Mouse (Mus musculus) brain, adult 2 months (tissue): ENCODE results near the gene Reg1.
"Not testable (repeated sequence)": the region's sequence is repeated elsewhere in the genome, so short reads cannot be mapped to it uniquely, and the experiment has no call there.

ENCODE experiments used
- DNase-seq: peaks from one replicate; pipeline ENCODE4 v3.0.0; 2011; ENCODE audit warnings: low read depth, low spot score

Gene Reg1

GRCm38 (mm10) chr6:78422411-78422810 is at the start of gene Reg1:
TSS of gene Reg1 (plus strand) at chr6:78422711.
- DNase-seq = not testable (repeated sequence)

- DNase-seq = no peak
Observed at GRCm38 (mm10) chr6:78378765-78379164, 43.7 kb upstream of the Reg1 start, which contains the start of gene Reg3d. TSS of gene Reg3d (minus strand) at chr6:78378865.

GRCm38 (mm10) chr6:78380409-78380808 is 42.1 kb upstream of the Reg1 start, which contains the start of gene Reg3a:
TSS of gene Reg3a (plus strand) at chr6:78380709.
- DNase-seq = no peak

- DNase-seq = no peak
Observed at GRCm38 (mm10) chr6:78385609-78386008, 36.9 kb upstream of the Reg1 start.

GRCm38 (mm10) chr6:78395323-78395722 is 27.2 kb upstream of the Reg1 start, which contains the start of gene Reg2:
TSS of gene Reg2 (plus strand) at chr6:78395623.
- not testable (repeated sequence) for DNase-seq

GRCm38 (mm10) chr6:78425497-78425896 is 3.0 kb downstream of the Reg1 start:
- DNase-seq = no peak

- no peak for DNase-seq
Observed at GRCm38 (mm10) chr6:78447202-78447601, 24.7 kb downstream of the Reg1 start.

- DNase-seq = no peak
Observed at GRCm38 (mm10) chr6:78448409-78448808, 25.9 kb downstream of the Reg1 start.

GRCm38 (mm10) chr6:78452804-78453203 is 30.3 kb downstream of the Reg1 start:
- no peak for DNase-seq

- DNase-seq = peak; percentile 87
Observed at GRCm38 (mm10) chr6:78460191-78460825, 37.8 kb downstream of the Reg1 start.

- DNase-seq = no peak
Observed at GRCm38 (mm10) chr6:78462360-78462759, 39.8 kb downstream of the Reg1 start.

GRCm38 (mm10) chr6:78463266-78463665 is 40.8 kb downstream of the Reg1 start:
- DNase-seq = peak; percentile 0

- no peak for DNase-seq
Observed at GRCm38 (mm10) chr6:78468772-78469171, 46.3 kb downstream of the Reg1 start, which contains the start of gene Reg3g. TSS of gene Reg3g (minus strand) at chr6:78468872.

GRCm38 (mm10) chr6:78469287-78469686 is 46.8 kb downstream of the Reg1 start:
- no peak for DNase-seq
